Mouse (Mus musculus): ENCODE results near the gene Mfap1b.
"Not testable (repeated sequence)": the region's sequence is repeated elsewhere in the genome, so short reads cannot be mapped to it uniquely, and the experiment has no call there.

Gene Mfap1b

GRCm38 (mm10) chr2:121473301-121474179, at the start of gene Mfap1b:
Mfap1b (minus strand) TSS chr2:121474067.
- not testable (repeated sequence) for TF ChIP-seq GATA4 (IDR thresholded peaks at IDR 0.05; ENCODE audit: insufficient replicate concordance, low read length)

- no peak for TF ChIP-seq GATA4 (IDR thresholded peaks at IDR 0.05; ENCODE audit: insufficient replicate concordance, low read length)
Observed at GRCm38 (mm10) chr2:121522006-121522405, 48.1 kb upstream of the Mfap1b start.

- no peak for TF ChIP-seq GATA4 (IDR thresholded peaks at IDR 0.05; ENCODE audit: insufficient replicate concordance, low read length)
Observed at GRCm38 (mm10) chr2:121518106-121518505, 44.2 kb upstream of the Mfap1b start.

GRCm38 (mm10) chr2:121514211-121514610, 40.3 kb upstream of the Mfap1b start:
- no peak for TF ChIP-seq GATA4 (IDR thresholded peaks at IDR 0.05; ENCODE audit: insufficient replicate concordance, low read length)

- TF ChIP-seq GATA4 (IDR thresholded peaks at IDR 0.05; ENCODE audit: insufficient replicate concordance, low read length): no peak
Observed at GRCm38 (mm10) chr2:121511401-121511800, 37.5 kb upstream of the Mfap1b start.

GRCm38 (mm10) chr2:121509584-121509983, 35.7 kb upstream of the Mfap1b start:
- TF ChIP-seq GATA4 (IDR thresholded peaks at IDR 0.05; ENCODE audit: insufficient replicate concordance, low read length): no peak

- TF ChIP-seq GATA4 (IDR thresholded peaks at IDR 0.05; ENCODE audit: insufficient replicate concordance, low read length): no peak
Observed at GRCm38 (mm10) chr2:121507951-121508330, 34.1 kb upstream of the Mfap1b start.

GRCm38 (mm10) chr2:121507173-121507950, 33.5 kb upstream of the Mfap1b start:
- no peak for TF ChIP-seq GATA4 (IDR thresholded peaks at IDR 0.05; ENCODE audit: insufficient replicate concordance, low read length)

- TF ChIP-seq GATA4 (IDR thresholded peaks at IDR 0.05; ENCODE audit: insufficient replicate concordance, low read length): not testable (repeated sequence)
Observed at GRCm38 (mm10) chr2:121505942-121506882, 32.3 kb upstream of the Mfap1b start, which contains the start of the genes Mfap1a and Wdr76. Mfap1a (minus strand) TSS chr2:121506665. Wdr76 (plus strand) TSS chr2:121506723.

- TF ChIP-seq GATA4 (IDR thresholded peaks at IDR 0.05; ENCODE audit: insufficient replicate concordance, low read length): no peak
Observed at GRCm38 (mm10) chr2:121483576-121483975, 9.7 kb upstream of the Mfap1b start.

- TF ChIP-seq GATA4 (IDR thresholded peaks at IDR 0.05; ENCODE audit: insufficient replicate concordance, low read length): no peak
Observed at GRCm38 (mm10) chr2:121480498-121480897, 6.6 kb upstream of the Mfap1b start.

GRCm38 (mm10) chr2:121477491-121478266, 3.8 kb upstream of the Mfap1b start:
- no peak for TF ChIP-seq GATA4 (IDR thresholded peaks at IDR 0.05; ENCODE audit: insufficient replicate concordance, low read length)

- TF ChIP-seq GATA4 (IDR thresholded peaks at IDR 0.05; ENCODE audit: insufficient replicate concordance, low read length): no peak
Observed at GRCm38 (mm10) chr2:121474180-121474535, 291 bp upstream of the Mfap1b start.

- TF ChIP-seq GATA4 (IDR thresholded peaks at IDR 0.05; ENCODE audit: insufficient replicate concordance, low read length): no peak
Observed at GRCm38 (mm10) chr2:121460071-121460470, 13.8 kb downstream of the Mfap1b start.

All from liver, adult (tissue).